Mouse (Mus musculus) CH12.LX (cell line): ENCODE measurements around the gene Nop10. TPM values are rescaled to one million over a fixed set of nuclear protein-coding genes. Genes with fewer than 3 reads are reported as not detected.

Source experiments
- DNase-seq: peaks from one replicate; pipeline ENCODE4 v3.0.0-alpha.2; 2013; ENCODE audit errors: extremely low read depth
- H3K27ac ChIP-seq: 2 replicates; pipeline ENCODE4 v1.5.1; 2012; ENCODE audit warnings: low read depth, mild to moderate bottlenecking, control low read depth, moderate library complexity; ENCODE audit not compliant: insufficient read depth
- H3K27me3 ChIP-seq: replicated peaks from 2 replicates; pipeline ENCODE3; 2012; ENCODE audit warnings: inconsistent platforms
- H3K36me3 ChIP-seq, 2 experiments: replicated peaks in 1 of 2; 2 replicates each; pipeline versions ENCODE3 to v1.6.1; 2012; ENCODE audit warnings: inconsistent platforms in 1 of 2, low read length in 1 of 2, mild to moderate bottlenecking in 1 of 2, mixed read lengths in 1 of 2, moderate library complexity in 1 of 2; ENCODE audit not compliant: control insufficient read depth in 1 of 2, insufficient read depth in 1 of 2
- H3K4me1 ChIP-seq, 2 experiments: 2 replicates each; pipeline ENCODE4 v1.6.1; 2012; ENCODE audit warnings: inconsistent platforms in 1 of 2, moderate library complexity in 1 of 2; ENCODE audit not compliant: insufficient read depth in 2 of 2, control insufficient read depth in 1 of 2
- H3K4me2 ChIP-seq: 2 replicates; pipeline ENCODE4 v1.6.1; 2012; ENCODE audit warnings: low read depth, mild to moderate bottlenecking, control low read depth; ENCODE audit not compliant: poor library complexity, insufficient read depth, severe bottlenecking
- H3K4me3 ChIP-seq, 3 experiments: fragments of 150-350 bp in 1 of 3; sonication (generic) in 1 of 3; replicated peaks in 1 of 3; 2 replicates each; pipeline versions ENCODE3 to v1.5.1; 2011 to 2012; ENCODE audit warnings: low read depth in 2 of 3, low read length in 2 of 3, mild to moderate bottlenecking in 2 of 3, moderate library complexity in 2 of 3, control low read depth in 1 of 3, improper control_type of control experiment in 1 of 3, inconsistent platforms in 1 of 3, mixed read lengths in 1 of 3; ENCODE audit not compliant: poor library complexity in 1 of 3
- H3K79me2 ChIP-seq: replicated peaks from 2 replicates; pipeline ENCODE4 v1.6.1; 2012; ENCODE audit warnings: mild to moderate bottlenecking, moderate library complexity; ENCODE audit not compliant: control insufficient read depth, poor library complexity, insufficient read depth, severe bottlenecking; ENCODE audit errors: extremely low read depth
- H3K9ac ChIP-seq: 2 replicates; pipeline ENCODE4 v1.6.1; 2012; ENCODE audit warnings: low read depth, mild to moderate bottlenecking, control low read depth, moderate library complexity; ENCODE audit not compliant: insufficient read depth
- H3K9me3 ChIP-seq: replicated peaks from 2 replicates; pipeline ENCODE3; 2012; ENCODE audit warnings: low read length, inconsistent platforms, mixed read lengths
- BHLHE40 ChIP-seq: IDR thresholded peaks from 2 replicates; pipeline ENCODE4 v1.6.1; 2011; ENCODE audit warnings: mild to moderate bottlenecking, low read depth, low read length, improper control_type of control experiment
- CHD1 ChIP-seq: IDR thresholded peaks from 2 replicates; pipeline ENCODE4 v1.6.1; 2012; ENCODE audit warnings: low read depth, low read length, improper control_type of control experiment, inconsistent platforms
- CHD2 ChIP-seq: IDR thresholded peaks from 2 replicates; pipeline ENCODE4 v1.6.1; 2011; ENCODE audit warnings: low read length, improper control_type of control experiment
- CTCF ChIP-seq, 2 experiments: IDR thresholded peaks in 1 of 2; conservative IDR thresholded peaks in 1 of 2; 2 replicates each; pipeline ENCODE4 v1.5.1; 2011 to 2012; ENCODE audit warnings: low read depth in 2 of 2, low read length in 2 of 2, improper control_type of control experiment in 1 of 2, inconsistent platforms in 1 of 2, mild to moderate bottlenecking in 1 of 2, moderate library complexity in 1 of 2
- ELF1 ChIP-seq: IDR thresholded peaks from 2 replicates; pipeline ENCODE4 v1.6.1; 2014; ENCODE audit warnings: low read depth, mild to moderate bottlenecking, inconsistent platforms, low read length, improper control_type of control experiment
- EP300 ChIP-seq: IDR thresholded peaks from 2 replicates; pipeline ENCODE4 v1.6.1; 2011; ENCODE audit warnings: low read length, improper control_type of control experiment
- ETS1 ChIP-seq: conservative IDR thresholded peaks from 2 replicates; pipeline ENCODE4 v1.6.1; 2012; ENCODE audit warnings: low read depth, mild to moderate bottlenecking, inconsistent platforms, low read length, improper control_type of control experiment, moderate library complexity
- GABPA ChIP-seq: IDR thresholded peaks from 2 replicates; pipeline ENCODE4 v1.6.1; 2012; ENCODE audit warnings: low read depth, low read length, improper control_type of control experiment, inconsistent platforms; ENCODE audit not compliant: insufficient replicate concordance
- HCFC1 ChIP-seq: IDR thresholded peaks from 2 replicates; pipeline ENCODE4 v1.6.1; 2012; ENCODE audit warnings: low read depth, mild to moderate bottlenecking, inconsistent platforms, low read length, improper control_type of control experiment
- IRF4 ChIP-seq: IDR thresholded peaks from 2 replicates; pipeline ENCODE4 v1.6.1; 2014; ENCODE audit warnings: low read depth, mild to moderate bottlenecking, inconsistent platforms, low read length, improper control_type of control experiment
- JUN ChIP-seq: IDR thresholded peaks from 2 replicates; pipeline ENCODE4 v1.6.1; 2011; ENCODE audit warnings: low read depth, mild to moderate bottlenecking, low read length, improper control_type of control experiment, moderate library complexity; ENCODE audit not compliant: insufficient read depth
- JUND ChIP-seq: conservative IDR thresholded peaks from 2 replicates; pipeline ENCODE4 v1.6.1; 2011; ENCODE audit warnings: low read depth, low read length, improper control_type of control experiment
- KAT2A ChIP-seq: IDR thresholded peaks from 2 replicates; pipeline ENCODE4 v1.6.1; 2012; ENCODE audit warnings: low read length, improper control_type of control experiment, inconsistent platforms; ENCODE audit not compliant: insufficient replicate concordance
- MAFK ChIP-seq: IDR thresholded peaks from 2 replicates; pipeline ENCODE4 v1.6.1; 2011; ENCODE audit warnings: low read length, improper control_type of control experiment; ENCODE audit not compliant: insufficient replicate concordance
- MAX ChIP-seq: IDR thresholded peaks from 2 replicates; pipeline ENCODE4 v1.6.1; 2011; ENCODE audit warnings: low read length, improper control_type of control experiment
- MEF2A ChIP-seq: IDR thresholded peaks from 2 replicates; pipeline ENCODE4 v1.6.1; 2014; ENCODE audit warnings: low read depth, mild to moderate bottlenecking, inconsistent platforms, low read length, improper control_type of control experiment, borderline replicate concordance
- NELFE ChIP-seq: IDR thresholded peaks from 2 replicates; pipeline ENCODE4 v1.6.1; 2011; ENCODE audit warnings: low read depth, low read length, improper control_type of control experiment
- NRF1 ChIP-seq: IDR thresholded peaks from 2 replicates; pipeline ENCODE4 v1.6.1; 2014; ENCODE audit warnings: low read depth, mild to moderate bottlenecking, inconsistent platforms, low read length, improper control_type of control experiment, moderate library complexity
- PAX5 ChIP-seq: IDR thresholded peaks from 2 replicates; pipeline ENCODE4 v1.6.1; 2012; ENCODE audit warnings: low read length, inconsistent platforms, mixed read lengths
- POLR2A ChIP-seq: IDR thresholded peaks from 2 replicates; pipeline ENCODE4 v1.6.1; 2011; ENCODE audit warnings: low read depth, mild to moderate bottlenecking, improper control_type of control experiment, low read length
- RAD21 ChIP-seq: IDR thresholded peaks from 2 replicates; pipeline ENCODE4 v1.6.1; 2011; ENCODE audit warnings: low read depth, mild to moderate bottlenecking, low read length, improper control_type of control experiment, moderate library complexity
- RCOR1 ChIP-seq: conservative IDR thresholded peaks from 2 replicates; pipeline ENCODE4 v1.6.1; 2012; ENCODE audit warnings: low read depth, mild to moderate bottlenecking, inconsistent platforms, low read length, improper control_type of control experiment
- SIN3A ChIP-seq: IDR thresholded peaks from 2 replicates; pipeline ENCODE4 v1.6.1; 2012; ENCODE audit warnings: low read length, improper control_type of control experiment, inconsistent platforms
- SMC3 ChIP-seq: IDR thresholded peaks from 2 replicates; pipeline ENCODE4 v1.6.1; 2011; ENCODE audit warnings: low read depth, low read length, improper control_type of control experiment
- TCF12 ChIP-seq: IDR thresholded peaks from 2 replicates; pipeline ENCODE4 v1.6.1; 2014; ENCODE audit warnings: low read depth, mild to moderate bottlenecking, inconsistent platforms, low read length, improper control_type of control experiment
- UBTF ChIP-seq: IDR thresholded peaks from 2 replicates; pipeline ENCODE4 v1.6.1; 2012; ENCODE audit warnings: low read depth, mild to moderate bottlenecking, inconsistent platforms, low read length, improper control_type of control experiment, moderate library complexity
- USF1 ChIP-seq: IDR thresholded peaks from 2 replicates; pipeline ENCODE4 v1.6.1; 2014; ENCODE audit warnings: low read depth, mild to moderate bottlenecking, inconsistent platforms, low read length, improper control_type of control experiment
- USF2 ChIP-seq: conservative IDR thresholded peaks from 2 replicates; pipeline ENCODE4 v1.6.1; 2011; ENCODE audit warnings: low read depth, low read length, improper control_type of control experiment
- ZC3H11A ChIP-seq: IDR thresholded peaks from 2 replicates; pipeline ENCODE4 v1.6.1; 2012; ENCODE audit warnings: low read depth, mild to moderate bottlenecking, inconsistent platforms, low read length, improper control_type of control experiment
- ZKSCAN1 ChIP-seq: IDR thresholded peaks from 2 replicates; pipeline ENCODE4 v1.6.1; 2012; ENCODE audit warnings: low read depth, inconsistent platforms, low read length, improper control_type of control experiment, borderline replicate concordance
- dilution Hi-C: fragments of 300-500 bp; cut with MboI; formaldehyde crosslinking; loops from 2 replicates; pipeline ENCODE4 v1.14.3; 2020; ENCODE audit warnings: low sequenced_read_pairs; ENCODE audit not compliant: extremely low pct_unique_long_range_greater_than_20kb, extremely low pct_ligation_motif_present
- in situ Hi-C: fragments of 300-500 bp; cut with MboI; formaldehyde crosslinking; loops from 3 replicates; pipeline ENCODE4 v1.14.3; 2019; ENCODE audit warnings: low sequenced_read_pairs, low pct_ligation_motif_present, low pct_unique_long_range_greater_than_20kb, mixed read lengths
- polyA plus RNA-seq: library from polyadenylated mRNA; unstranded; fragments of >175 nt; gene quantifications from 2 replicates; pipeline ENCODE4 v1.2.1, GENCODE M21; 2012; ENCODE audit warnings: low read depth; ENCODE audit not compliant: insufficient read length
- total RNA-seq, 2 experiments: library from RNA; depleted of rRNA; stranded (reverse); fragments of 300-350 nt in 1 of 2; fragments of >200 nt in 1 of 2; gene quantifications; 2 replicates each; pipeline ENCODE4 v1.2.3; 2012 to 2014

The Nop10 gene
- total and polyA plus RNA-seq, 3 experiments = 239 to 507 (median 251) TPM

GRCm38 (mm10) chr2:112264364-112264763, 2.6 kb downstream of the Nop10 start:
- DNase-seq = no peak
- dilution Hi-C loops = no loop called here
- Histone ChIP-seq H3K4me2 (peak overlapping the region; percentile 97; the same call in 1 of the 2 replicates), H3K4me3 (no peak overlapping the region)
- no peak for TF ChIP-seq MAX
- no peak for TF ChIP-seq NELFE
- TF ChIP-seq ZKSCAN1 = no peak
- TF ChIP-seq KAT2A = no peak
- no peak for TF ChIP-seq ETS1
- no peak for TF ChIP-seq PAX5
- TF ChIP-seq SIN3A = no peak
- TF ChIP-seq, all 38 proteins: peak for 0
- Histone ChIP-seq H3K9me3 (no peaks in the 10 kb centered on the region), H3K36me3 (peaks cover 0 to 14% of the 10 kb centered on the region in 2 experiments), H3K79me2 (peaks cover 44% of the 10 kb centered on the region), H3K4me1 (peaks cover 2 to 34% of the 10 kb centered on the region in 2 experiments; a peak in 2 of 4 replicates), H3K9ac (no peak overlapping the region), H3K27me3 (no peaks in the 10 kb centered on the region), H3K27ac (no peak overlapping the region)
- in situ Hi-C loops = loop anchor here (10.0 kb wide), 2 partner anchors 100 to 210 kb away; partner anchors contain the start of gene Emc4

GRCm38 (mm10) chr2:112265448-112266241, 3.9 kb downstream of the Nop10 start, which contains the start of gene Slc12a6:
Gene Slc12a6 (plus strand): TSS chr2:112265825.
- Histone ChIP-seq H3K27me3 (no peaks in the 10 kb centered on the region), H3K9me3 (no peaks in the 10 kb centered on the region), H3K4me1 (peaks cover 2 to 41% of the 10 kb centered on the region in 2 experiments; a peak in 2 of 4 replicates), H3K27ac (peak within 1 kb of the TSS; percentile 85), H3K79me2 (peaks cover 44% of the 10 kb centered on the region), H3K4me3 (peak within 1 kb of the TSS; percentile 81 to 88 (median 83)), H3K36me3 (peaks cover 0 to 17% of the 10 kb centered on the region in 2 experiments), H3K4me2 (peak within 1 kb of the TSS; percentile 82), H3K9ac (peak within 1 kb of the TSS; percentile 93)
- in situ Hi-C loops = loop anchor here (10.0 kb wide), 2 partner anchors 99 to 209 kb away; partner anchors contain the start of gene Emc4
- dilution Hi-C loops = no loop called here
- DNase-seq = peak; percentile 91
- TF ChIP-seq JUN = no peak
- TF ChIP-seq POLR2A = peak; percentile 59
- TF ChIP-seq RAD21 = no peak
- TF ChIP-seq GABPA = peak; percentile 24; the same call in 1 of the 2 replicates
- TF ChIP-seq EP300 = no peak
- peak; percentile 54; the same call in 1 of the 2 replicates for TF ChIP-seq TCF12
- TF ChIP-seq RCOR1 = no peak
- peak; percentile 32; the same call in 1 of the 2 replicates for TF ChIP-seq BHLHE40
- no peak for TF ChIP-seq JUND
- TF ChIP-seq ELF1 = peak; percentile 69; the same call in 1 of the 2 replicates
- TF ChIP-seq USF2 = no peak
- peak; percentile 85; the same call in 1 of the 2 replicates for TF ChIP-seq KAT2A
- TF ChIP-seq MAFK = no peak
- 0 out of 2 replicates have a peak, but pooled peaks have one; percentile 5 for TF ChIP-seq CHD2
- no peak; the same call in 1 of the 2 replicates for TF ChIP-seq USF1
- TF ChIP-seq ETS1 = 0 out of 2 replicates have a peak, but pooled peaks have one; percentile 13
- peak; percentile 24; the same call in 1 of the 2 replicates for TF ChIP-seq MEF2A
- no peak for TF ChIP-seq CHD1
- TF ChIP-seq IRF4 = 0 out of 2 replicates have a peak, but pooled peaks have one; percentile 15
- TF ChIP-seq MAX = peak; percentile 80
- peak; percentile 20 for TF ChIP-seq SIN3A
- TF ChIP-seq HCFC1 = peak; percentile 96
- TF ChIP-seq CTCF (conservative IDR thresholded peaks at IDR 0.05 in 1 of 2, IDR thresholded peaks at IDR 0.05 in 1 of 2; ENCODE audit: low read depth in 2 of 2, low read length in 2 of 2) = no peak
- no peak for TF ChIP-seq PAX5
- TF ChIP-seq ZC3H11A = no peak
- peak; percentile 89 for TF ChIP-seq NRF1
- TF ChIP-seq SMC3 = no peak
- 0 out of 2 replicates have a peak, but pooled peaks have one; percentile 13 for TF ChIP-seq UBTF
